Mouse (Mus musculus) retina, embryonic 14.5 days (tissue): Measurements from ENCODE around the gene Pax2.

Experiments
- DNase-seq: peaks from one replicate; pipeline ENCODE4 v3.0.0-alpha.2; 2015; ENCODE audit warnings: low spot score

Pax2 gene

GRCm38 (mm10) chr19:44749061-44749990 lies 6.5 kb upstream of the Pax2 start:
- no peak for DNase-seq

DNA sequence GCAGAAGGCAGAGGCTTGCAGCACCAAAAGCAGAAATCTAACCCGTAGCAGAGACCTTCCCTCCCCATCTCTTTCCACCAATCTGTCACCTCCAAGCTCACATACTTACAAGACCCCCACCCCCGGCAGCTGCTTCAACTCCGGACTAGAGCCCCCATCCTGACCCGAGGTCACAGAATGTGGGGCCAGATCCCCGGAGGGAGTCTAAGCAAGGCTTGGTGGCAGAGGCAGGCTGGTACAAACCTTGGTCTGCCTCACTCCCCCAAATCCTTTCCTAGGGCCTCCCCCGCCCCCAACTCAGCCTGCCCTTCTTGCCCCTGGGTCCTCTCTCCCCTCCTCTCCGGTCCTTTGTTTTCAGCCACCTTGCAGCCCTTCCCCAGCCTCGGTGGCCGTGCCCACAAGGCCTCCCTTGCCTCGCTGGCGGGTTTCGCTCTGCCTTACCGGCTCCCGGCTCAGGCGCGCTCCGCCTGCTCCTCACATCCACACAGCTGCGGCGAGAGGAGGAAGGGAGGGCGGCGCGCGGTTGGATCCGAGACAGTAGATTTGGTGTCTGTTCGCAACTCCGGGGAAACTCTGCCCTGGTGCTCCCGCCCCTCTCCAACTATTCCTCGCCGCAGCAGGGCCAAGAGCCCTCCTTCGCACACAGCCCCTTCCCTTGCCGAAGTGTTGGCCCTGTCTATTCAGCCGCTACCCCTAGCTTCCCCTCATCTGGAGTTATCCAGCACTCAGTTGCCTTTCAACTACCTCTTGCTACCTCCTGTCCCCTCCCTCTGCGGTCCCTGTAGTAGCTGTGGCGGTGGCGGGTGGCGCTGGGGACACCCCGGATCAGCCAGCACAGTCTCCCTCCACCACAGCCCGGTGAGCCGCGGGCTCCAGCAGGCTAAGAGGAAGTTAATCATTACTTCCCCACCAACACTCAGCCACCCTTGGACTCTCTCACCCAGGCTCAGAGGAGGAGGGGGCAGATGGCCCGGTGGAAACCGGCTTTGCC lies 5.5 kb upstream of the Pax2 start:
- DNase-seq, result no peak

DNA sequence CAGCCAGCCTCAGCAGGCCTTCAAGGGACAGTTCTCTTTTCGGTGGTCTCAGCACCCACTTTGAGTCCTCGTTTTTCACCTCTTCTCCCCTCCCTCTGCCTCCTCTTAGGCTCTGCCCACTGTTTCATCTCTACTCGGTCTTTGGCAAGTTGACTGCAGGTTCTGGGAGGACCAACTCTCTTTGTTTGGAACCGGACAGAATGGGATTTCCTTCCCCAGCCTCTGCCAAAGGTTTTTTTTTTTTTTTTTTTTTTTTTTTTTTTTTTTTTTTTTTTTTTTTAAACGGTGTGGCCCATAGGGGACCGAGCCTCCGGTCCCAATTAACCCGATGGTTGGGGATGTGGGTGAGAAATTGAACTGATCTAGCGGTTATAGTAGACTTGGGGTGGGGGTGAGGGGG lies 4.8 kb upstream of the Pax2 start:
- DNase-seq, result no peak

- no peak for DNase-seq
Measured at GRCm38 (mm10) chr19:44751551-44751950, 4.3 kb upstream of the Pax2 start.

DNA sequence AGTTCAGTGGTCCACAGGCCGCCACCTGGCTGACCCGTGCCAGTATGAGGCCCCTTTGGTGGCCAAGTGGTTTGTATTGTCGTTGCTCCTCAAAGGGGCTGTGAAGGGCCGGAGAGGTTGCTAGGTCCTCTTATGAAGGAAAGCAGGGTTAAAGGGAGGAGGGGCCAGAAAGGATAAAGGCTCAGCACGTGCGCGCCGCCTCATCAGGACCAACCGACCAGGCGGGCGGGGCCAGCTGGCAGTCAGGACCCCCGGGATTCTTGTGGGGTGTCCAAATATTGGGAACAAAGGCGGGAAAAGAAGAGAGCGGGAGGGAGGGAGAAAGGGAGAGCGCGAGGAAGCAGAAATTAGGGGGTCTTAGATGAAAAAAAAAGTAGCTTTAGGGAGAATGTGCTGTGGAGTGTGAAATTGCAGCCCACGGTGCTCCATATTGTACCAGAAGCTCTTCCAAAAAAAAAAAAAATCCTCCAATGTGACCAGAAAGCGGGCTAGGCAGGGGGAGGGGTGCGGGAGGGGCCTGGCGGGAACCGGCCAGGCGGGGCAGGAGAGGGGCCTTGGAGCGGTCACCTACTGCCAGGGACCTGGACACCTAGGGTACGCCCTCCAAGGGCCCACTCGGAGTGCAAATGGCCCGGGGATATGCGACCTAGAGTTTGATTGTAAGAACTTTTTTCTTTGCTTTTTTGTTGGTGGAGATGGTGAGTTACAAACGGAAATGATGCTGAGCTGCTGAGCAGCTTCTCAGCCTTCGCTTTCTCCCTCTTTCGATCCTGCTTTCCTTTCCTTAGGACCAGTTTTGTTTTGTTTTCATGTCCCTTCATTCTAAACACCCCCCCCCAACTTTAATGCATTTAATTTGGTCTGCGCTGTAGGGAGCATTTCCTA lies 3.5 kb upstream of the Pax2 start:
- no peak for DNase-seq

DNA sequence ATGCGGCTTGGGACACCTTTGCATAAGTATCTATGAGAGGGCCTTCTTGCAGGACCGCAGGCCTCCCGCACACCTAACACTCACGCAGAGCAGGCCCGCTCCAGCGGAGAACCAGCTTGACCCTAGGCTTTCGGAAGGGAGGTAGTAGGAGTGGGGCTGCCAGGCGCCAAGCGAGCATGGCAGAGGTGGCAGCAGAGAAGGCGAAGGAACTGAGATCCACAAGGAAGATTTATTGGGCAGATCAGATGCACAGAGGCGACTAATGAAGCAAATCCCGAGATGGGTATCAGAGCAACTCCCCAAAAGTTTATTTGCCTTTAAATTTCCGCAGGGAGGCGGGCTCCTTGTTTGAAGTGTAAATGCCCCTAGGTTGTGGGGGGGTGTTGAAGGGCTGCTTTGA lies 2.5 kb upstream of the Pax2 start:
- no peak for DNase-seq

GRCm38 (mm10) chr19:44754461-44755377 lies 1.1 kb upstream of the Pax2 start:
- DNase-seq, result peak; percentile 83

DNA sequence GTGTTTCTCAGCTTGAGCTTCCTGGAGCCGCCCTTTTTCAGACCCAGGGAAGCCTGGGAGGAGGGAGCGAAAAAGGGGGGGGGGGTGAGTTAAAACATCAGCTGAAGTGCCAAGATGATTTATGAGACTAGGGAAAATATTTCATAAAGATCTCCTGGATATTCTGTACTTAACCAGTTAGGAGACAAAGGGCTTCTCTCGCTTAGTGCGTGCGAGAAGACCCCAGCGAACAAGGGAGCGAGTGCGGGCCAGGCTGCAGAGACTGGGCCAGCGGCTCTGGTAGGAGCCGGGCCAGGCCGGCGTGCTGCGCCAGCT lies 510 bp upstream of the Pax2 start:
- DNase-seq, result no peak

DNA sequence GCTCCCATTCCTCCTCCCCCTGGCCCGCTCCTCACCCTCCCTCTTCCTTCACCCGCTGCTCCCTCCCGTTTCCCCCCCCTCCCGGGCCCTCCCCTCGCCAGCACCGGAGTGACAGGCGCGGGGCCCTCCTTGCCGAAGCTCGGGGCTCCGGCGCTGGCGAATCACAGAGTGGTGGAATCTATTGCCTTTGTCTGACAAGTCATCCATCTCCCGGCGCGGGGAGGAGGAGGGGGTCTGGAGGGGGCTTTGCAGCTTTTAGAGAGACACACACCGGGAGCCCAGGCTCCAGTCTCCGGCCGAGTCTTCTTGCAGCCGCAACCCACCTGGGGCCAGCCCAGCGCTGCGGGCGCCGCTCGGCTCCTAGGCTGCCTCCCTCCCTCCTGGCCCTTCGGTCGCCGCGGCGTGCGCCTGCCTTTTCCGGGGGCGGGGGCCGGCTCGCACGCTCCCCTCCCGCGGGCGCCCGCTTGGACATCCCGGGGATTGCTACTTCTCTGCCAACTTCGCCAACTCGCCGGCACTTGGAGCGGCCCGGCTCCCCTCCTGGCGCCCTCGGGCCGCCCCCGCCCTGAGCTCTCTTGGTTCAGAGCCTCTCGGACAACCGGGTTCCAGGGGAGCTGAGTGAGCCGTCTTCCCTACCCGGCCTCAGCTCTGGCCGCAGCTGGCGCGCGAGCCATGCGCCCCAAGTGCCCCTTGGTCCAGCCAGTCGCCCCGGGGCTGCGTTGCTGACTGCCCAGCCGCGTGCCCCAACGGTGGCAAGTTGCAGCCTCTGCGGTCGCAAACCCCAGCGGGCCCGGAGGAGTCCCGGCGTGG lies 781 bp downstream of the Pax2 start:
- no peak for DNase-seq

DNA sequence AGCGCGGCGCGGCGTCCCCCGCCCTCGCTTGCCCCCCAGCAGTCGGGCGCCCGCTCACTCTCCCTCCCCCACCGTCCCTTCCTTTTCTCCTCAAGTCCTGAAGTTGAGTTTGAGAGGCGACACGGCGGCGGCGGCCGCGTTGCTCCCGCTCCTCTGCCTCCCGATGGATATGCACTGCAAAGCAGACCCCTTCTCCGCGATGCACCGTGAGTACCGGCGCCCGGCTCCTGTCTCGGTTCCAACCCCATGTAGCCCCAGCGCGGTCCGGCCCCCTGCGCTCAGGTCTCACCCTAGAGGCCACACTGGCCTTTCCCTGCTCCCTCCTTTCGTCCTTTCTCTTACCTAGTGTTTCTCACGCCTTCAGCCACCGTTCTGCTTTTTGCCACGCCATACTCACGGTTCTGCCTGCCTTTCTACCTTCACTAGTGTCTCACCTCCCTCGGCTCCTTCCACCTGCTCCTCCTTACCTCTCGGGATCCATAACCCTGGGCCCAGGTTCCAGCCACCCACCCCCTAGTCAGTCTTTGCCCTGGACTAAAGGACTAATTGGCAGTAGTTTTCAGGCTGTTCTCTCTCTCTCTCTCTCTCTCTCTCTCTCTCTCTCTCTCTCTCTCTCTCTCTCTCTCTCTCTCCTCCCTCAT lies 1.5 kb downstream of the Pax2 start:
- no peak for DNase-seq

DNA sequence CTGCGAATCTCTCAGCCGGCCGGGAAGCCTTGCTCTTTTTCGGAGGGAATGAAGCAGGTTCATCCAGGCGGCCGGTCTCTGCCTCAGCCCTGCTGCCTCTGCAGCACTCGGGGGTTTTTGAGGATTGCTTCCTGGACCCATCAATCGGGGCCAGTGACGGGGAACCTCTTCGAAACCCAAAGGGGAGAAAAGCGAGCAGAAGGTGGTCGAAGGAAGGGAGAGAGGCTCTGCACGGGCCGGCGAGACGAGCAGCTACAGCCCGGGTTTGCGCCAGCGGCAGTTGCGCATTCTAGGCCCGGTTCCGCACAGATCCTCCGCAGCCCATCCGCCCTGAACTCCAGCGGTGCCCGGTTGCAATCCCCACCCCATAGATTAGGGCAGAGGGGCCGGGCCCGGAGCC lies 3.0 kb downstream of the Pax2 start:
- no peak for DNase-seq

DNA sequence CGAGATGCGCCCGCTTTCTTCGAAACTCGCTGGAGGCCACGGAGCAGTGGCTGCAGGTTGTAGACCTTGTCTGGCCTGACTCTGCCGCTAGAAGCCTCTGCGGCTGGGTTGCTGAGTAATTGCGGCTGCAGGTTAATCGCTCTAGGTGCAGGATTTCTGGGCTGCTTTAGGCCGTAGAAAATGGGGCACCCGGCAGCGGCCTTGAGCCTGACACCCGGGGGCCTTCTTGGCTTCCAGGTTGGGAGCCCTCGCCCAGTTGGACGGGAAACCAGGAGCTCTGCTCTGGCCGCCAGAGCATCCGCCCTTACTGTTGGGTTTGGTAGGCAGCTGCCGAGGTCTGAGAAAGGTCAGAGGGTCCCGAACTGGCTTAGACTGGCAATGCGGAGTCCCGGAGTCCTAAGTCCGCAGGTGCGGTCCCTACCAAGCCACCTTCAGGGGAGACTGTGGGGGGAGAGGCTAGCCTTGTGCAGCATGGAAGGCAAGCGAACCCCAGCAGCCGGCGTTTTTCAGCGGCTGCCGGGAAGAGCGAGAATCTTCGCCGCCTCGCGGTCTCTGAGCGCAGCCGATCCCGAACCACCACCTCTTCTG lies 3.8 kb downstream of the Pax2 start:
- no peak for DNase-seq

DNA sequence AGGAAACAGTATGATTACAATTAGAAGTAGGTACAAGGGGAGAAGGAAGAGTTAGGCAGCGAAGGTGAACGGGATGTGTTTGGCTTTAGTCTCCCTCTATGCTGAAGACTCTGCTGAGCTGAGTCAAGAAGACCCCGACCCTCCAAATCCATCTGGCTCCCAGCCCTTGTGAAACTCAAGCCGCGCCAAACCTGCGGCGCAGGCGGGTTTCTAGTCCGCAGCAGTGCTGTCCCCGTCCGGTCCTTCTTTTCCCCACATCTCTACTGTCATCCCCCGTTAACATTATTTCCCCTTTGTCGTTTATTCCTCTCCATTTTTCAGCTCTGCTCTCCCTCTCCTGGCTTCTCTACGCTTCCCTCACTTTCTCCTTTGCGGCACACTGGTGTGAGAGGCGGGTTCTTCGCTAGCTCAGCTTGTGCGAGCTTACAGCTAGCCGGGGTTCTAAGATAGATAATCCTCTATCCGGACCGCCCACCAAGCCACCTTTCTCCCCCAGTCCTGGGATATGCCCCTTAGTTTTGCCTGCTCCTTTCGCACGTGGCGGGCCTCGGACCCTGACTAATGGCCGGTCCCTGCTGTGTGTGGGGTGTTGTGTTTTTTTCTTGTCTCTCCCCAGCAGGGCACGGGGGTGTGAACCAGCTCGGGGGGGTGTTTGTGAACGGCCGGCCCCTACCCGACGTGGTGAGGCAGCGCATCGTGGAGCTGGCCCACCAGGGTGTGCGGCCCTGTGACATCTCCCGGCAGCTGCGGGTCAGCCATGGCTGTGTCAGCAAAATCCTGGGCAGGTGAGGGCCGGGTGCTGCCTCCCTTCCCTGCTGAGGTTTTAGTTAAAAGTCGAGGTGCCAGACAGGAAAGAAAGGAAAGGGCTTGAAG lies 4.7 kb downstream of the Pax2 start:
- DNase-seq, result no peak

DNA sequence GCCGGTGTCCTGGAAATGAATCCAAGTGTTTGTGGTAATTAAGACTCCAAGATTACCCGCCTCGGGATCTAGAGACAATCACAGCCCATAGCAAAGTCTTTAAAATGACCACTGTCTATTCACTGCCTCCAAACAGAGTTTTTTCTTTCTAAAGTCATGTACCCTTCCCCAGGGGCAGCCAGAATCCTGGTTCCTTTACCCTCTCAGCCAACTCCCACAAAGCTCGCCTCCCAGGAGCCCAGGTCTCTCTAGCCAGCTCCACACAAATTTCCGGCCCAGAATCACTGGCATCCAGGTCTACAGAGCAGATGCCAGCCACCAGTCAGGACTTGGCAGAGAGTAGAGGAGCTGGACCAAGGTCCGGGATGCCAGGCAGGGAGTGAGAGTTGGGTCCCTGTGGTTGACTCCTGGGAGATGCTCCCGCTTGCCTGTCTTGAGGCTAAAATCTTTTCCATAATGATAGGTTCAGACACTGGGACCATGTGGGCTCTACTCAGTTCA lies 6.3 kb downstream of the Pax2 start:
- DNase-seq, result no peak

DNA sequence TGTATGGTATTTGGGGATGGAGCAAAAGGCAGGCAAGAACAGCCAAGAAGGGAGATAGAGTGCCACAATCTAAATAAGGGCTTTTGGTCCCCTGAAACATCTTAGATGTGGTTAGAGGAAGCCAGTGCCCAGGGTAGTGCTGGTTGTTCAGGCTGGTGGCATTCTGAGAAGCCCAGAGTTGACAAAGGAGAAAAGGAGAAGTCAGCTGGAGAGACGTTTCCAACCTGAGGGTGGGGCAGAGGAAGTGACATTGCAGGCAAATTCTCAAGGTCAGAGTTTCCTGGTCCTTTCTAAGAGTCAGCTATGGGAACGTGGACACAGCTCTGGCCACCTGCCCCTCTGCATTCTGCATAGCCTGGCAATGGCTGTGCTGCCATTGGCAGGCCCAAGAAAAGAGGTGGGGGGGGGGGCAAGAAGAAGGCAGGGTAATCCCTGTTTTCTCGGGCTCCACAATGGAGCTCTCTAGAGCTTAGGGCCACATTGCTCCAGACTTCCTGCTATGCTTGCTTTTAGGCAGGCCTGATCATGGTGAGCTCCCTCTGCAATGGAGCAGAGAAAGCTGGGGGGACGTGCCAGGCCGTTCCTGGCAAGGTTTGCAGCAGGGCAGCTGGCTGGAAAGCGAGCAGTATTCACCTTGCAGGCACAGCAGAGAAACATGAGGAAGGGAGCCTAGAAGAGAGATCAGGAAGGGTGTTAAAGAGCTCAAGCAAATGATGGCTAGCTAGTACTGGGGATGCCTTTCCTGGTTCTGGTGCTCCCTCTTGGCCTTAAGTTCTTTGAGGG lies 14.6 kb downstream of the Pax2 start:
- DNase-seq, result no peak

- DNase-seq, result no peak
Measured at GRCm38 (mm10) chr19:44771499-44771898, 15.7 kb downstream of the Pax2 start.

DNA sequence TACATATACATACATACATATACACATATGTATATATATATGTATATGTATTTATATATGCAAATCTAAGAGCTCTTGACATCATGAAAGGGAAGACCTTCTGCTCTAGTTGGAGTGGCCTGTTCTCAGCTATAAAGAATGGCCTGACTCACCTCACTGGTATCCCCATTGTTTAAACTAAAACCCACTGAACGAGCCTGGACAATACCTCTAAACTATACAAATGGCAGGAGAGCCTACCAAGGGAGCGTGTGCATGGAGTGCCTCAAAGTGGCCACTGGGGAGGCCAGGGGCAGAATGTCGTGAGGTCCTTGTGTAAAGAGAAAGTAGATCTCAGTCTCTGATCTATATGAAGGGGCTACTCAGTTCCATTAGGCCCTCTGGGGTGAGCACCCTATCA lies 26.1 kb downstream of the Pax2 start:
- no peak for DNase-seq
